Mouse (Mus musculus) heart, embryonic 13.5 days (tissue): ENCODE measurements at regions not wholly inside any gene's neighbourhood (a gene's known extent, or its start where the extent isn't known, plus 50 kb on each side); places are given as distances from the start of the nearest gene placed in this dataset.

Source experiments
- ATAC-seq: fragments of 200-750 bp; cut with Nextera tagmentation; 2 replicates; pipeline ENCODE4 v1.8.0; 2017; ENCODE audit warnings: moderate TSS enrichment; ENCODE audit not compliant: insufficient number of reproducible peaks, low FRiP score, low TSS enrichment; ENCODE audit errors: extremely low read depth
- H3K27ac ChIP-seq: fragments of 300-500 bp; sonication (generic); replicated peaks from 2 replicates; pipeline ENCODE4 v1.5.1; 2015; ENCODE audit warnings: moderate library complexity, mild to moderate bottlenecking, inconsistent platforms
- H3K27me3 ChIP-seq: fragments of 300-500 bp; sonication (generic); replicated peaks from 2 replicates; pipeline ENCODE4 v1.6.1; 2015; ENCODE audit warnings: mild to moderate bottlenecking, inconsistent platforms
- H3K36me3 ChIP-seq: fragments of 300-500 bp; sonication (generic); 2 replicates; pipeline ENCODE4 v1.6.1; 2015; ENCODE audit warnings: mild to moderate bottlenecking, inconsistent platforms
- H3K4me1 ChIP-seq: fragments of 300-500 bp; sonication (generic); 2 replicates; pipeline ENCODE4 v1.6.1; 2015; ENCODE audit warnings: inconsistent platforms
- H3K4me2 ChIP-seq: fragments of 300-500 bp; sonication (generic); 2 replicates; pipeline ENCODE4 v1.6.1; 2015; ENCODE audit warnings: inconsistent platforms, mild to moderate bottlenecking, moderate library complexity
- H3K4me3 ChIP-seq: fragments of 300-500 bp; sonication (generic); 2 replicates; pipeline ENCODE4 v1.5.1; 2015; ENCODE audit warnings: moderate library complexity, mild to moderate bottlenecking, inconsistent platforms
- H3K9ac ChIP-seq: fragments of 300-500 bp; sonication (generic); 2 replicates; pipeline ENCODE4 v1.6.1; 2015; ENCODE audit warnings: inconsistent platforms, mild to moderate bottlenecking, moderate library complexity
- H3K9me3 ChIP-seq: fragments of 300-500 bp; sonication (generic); 2 replicates; pipeline ENCODE4 v1.6.1; 2016; ENCODE audit warnings: inconsistent platforms
- WGBS: fragments of 180-500 bp; shearing (Covaris S2); methylation state at CpG from one replicate; pipeline ENCODE4 v1.1.7; 2015; ENCODE audit warnings: mixed read lengths; 5-methylcytosine and 5-hydroxymethylcytosine counted together

DNA sequence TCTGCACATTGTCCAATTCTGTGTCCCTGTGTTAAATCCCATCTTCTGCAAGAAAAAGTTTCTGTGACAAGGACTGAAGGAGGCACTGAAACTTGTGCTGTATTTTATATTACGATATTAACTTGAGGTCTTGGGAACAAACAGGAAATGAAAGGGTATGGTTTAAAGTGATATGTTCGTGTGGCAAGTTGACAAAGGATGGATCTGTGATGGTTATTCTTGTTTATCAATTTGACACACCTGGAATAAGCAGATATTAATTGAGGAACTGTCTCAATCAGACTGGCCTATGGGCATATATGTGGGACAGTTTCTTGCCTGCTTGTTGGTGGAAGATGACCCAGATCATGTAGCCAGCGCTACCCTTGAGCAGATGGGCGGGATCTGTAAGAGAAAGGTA is 537.9 kb upstream of the Dmac1 start:
- Histone ChIP-seq H3K27me3 (no peaks in the 10 kb centered on the region), H3K4me3 (no peak overlapping the region), H3K4me1 (peaks cover 6% of the 10 kb centered on the region; the same call in 1 of the 2 replicates), H3K9ac (no peak overlapping the region), H3K9me3 (no peaks in the 10 kb centered on the region), H3K36me3 (no peaks in the 10 kb centered on the region), H3K4me2 (no peak overlapping the region), H3K27ac (no peak overlapping the region)
- 78% methylated on average over 4 of the region's 4 CpGs for WGBS
- no peak for ATAC-seq

GRCm38 (mm10) chr4:75812266-75812665 is 534.2 kb upstream of the Dmac1 start:
- Histone ChIP-seq H3K4me2 (no peak overlapping the region), H3K9ac (no peak overlapping the region), H3K4me1 (no peaks in the 10 kb centered on the region), H3K36me3 (no peaks in the 10 kb centered on the region), H3K27me3 (no peaks in the 10 kb centered on the region), H3K4me3 (no peak overlapping the region), H3K27ac (no peak overlapping the region), H3K9me3 (no peaks in the 10 kb centered on the region)
- WGBS: 71% methylated on average over 2 of the region's 2 CpGs
- ATAC-seq: no peak

- H3K9ac ChIP-seq: no peak overlapping the region
- no peaks in the 10 kb centered on the region for H3K27me3 ChIP-seq
- H3K4me2 ChIP-seq: no peak overlapping the region
- no peaks in the 10 kb centered on the region for H3K4me1 ChIP-seq
- no peak for ATAC-seq
- H3K27ac ChIP-seq: no peak overlapping the region
- 50% methylated on average over 4 of the region's 4 CpGs for WGBS
- H3K36me3 ChIP-seq: no peaks in the 10 kb centered on the region
- H3K4me3 ChIP-seq: no peak overlapping the region
- H3K9me3 ChIP-seq: no peaks in the 10 kb centered on the region
These were observed 523.8 kb upstream of the Dmac1 start for GRCm38 (mm10) chr4:75801870-75802269.

DNA sequence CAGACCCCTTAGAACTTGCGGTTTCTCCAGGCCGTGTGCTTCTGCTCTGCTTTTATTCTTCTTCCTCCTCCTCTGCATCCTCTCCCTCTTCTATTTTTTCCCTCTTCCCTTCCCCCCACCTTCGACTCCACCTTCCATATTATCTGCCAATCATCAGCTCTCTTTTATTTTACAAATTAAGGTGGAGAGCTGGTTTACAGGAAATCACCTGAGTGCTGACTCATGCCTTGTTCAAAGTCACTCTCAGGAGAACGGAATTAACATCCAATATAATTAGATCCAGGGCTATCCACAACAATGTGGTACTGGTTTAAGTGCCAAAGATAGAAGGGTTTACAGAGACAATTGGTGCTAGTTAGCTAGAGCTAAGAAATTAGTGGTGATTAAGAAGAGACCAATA is 523.1 kb upstream of the Dmac1 start:
- Histone ChIP-seq H3K9ac (no peak overlapping the region), H3K36me3 (no peaks in the 10 kb centered on the region), H3K4me2 (no peak overlapping the region), H3K4me3 (no peak overlapping the region), H3K27me3 (no peaks in the 10 kb centered on the region), H3K9me3 (no peaks in the 10 kb centered on the region), H3K27ac (no peak overlapping the region), H3K4me1 (no peaks in the 10 kb centered on the region)
- ATAC-seq: no peak
- WGBS: 82% methylated on average over 4 of the region's 4 CpGs

- Histone ChIP-seq H3K9ac (no peak overlapping the region), H3K4me3 (no peak overlapping the region), H3K27ac (no peak overlapping the region), H3K36me3 (no peaks in the 10 kb centered on the region), H3K4me1 (no peaks in the 10 kb centered on the region), H3K27me3 (no peaks in the 10 kb centered on the region), H3K9me3 (no peaks in the 10 kb centered on the region), H3K4me2 (no peak overlapping the region)
- no peak for ATAC-seq
These were observed 513.7 kb upstream of the Dmac1 start for GRCm38 (mm10) chr4:75791789-75792188.

DNA sequence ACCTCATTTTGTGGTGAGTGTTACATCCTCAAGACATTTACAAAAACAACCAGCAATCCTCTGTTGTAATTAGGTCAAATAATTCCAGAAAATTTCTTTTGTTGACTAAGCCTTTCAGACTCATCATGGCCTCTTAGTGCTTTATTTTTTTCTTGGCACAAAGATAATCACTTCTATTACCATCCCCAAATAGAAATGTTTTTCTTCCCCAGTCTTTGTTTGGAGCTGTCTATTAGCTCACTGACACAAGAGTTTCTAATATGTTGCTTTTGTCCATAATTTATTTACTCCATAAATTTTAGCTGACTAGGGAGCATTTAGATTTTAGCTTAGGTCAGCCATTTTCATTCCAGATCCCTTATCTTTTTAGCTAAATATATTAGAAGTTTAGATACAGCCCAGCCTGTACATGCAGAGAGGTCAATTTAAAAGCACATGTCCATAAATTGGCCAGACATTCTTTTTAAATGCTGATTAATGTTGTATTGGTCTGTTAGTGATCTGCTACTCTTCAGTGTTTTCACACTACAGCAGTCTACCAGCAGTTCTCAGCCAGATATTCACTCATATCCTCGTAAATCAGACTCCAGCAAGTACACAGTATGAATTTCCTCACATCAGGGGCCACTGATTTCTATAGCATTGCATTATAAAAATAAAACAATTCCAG is 513.0 kb upstream of the Dmac1 start:
- H3K9me3 ChIP-seq: no peaks in the 10 kb centered on the region
- no peak overlapping the region for H3K4me2 ChIP-seq
- H3K27ac ChIP-seq: no peak overlapping the region

DNA sequence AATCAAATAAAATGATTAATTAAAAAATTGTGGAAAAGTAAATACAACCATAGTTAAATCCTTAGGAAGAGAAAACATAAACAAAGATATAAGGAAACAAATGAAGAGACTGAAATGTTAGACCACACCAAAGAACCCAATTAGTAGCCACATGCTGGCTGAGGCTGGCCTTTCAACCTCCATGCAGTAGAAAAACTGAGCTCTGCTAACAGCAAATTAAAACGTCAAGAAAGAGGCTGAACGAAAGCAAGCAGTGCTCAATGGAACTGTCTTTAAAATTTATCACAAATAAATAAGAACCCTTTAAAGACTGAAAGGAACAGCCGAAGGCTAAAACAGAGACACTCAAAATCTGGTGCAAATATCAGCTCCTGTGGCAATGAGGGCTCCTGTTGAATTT is 509.3 kb upstream of the Dmac1 start:
- H3K9ac ChIP-seq: no peak overlapping the region
- 63% methylated on average over 3 of the region's 3 CpGs for WGBS
- ATAC-seq: no peak

More for the DNA sequence above, 513.0 kb upstream of the Dmac1 start:
- ATAC-seq: no peak
- Histone ChIP-seq H3K27me3 (no peaks in the 10 kb centered on the region), H3K36me3 (no peaks in the 10 kb centered on the region), H3K4me1 (no peaks in the 10 kb centered on the region), H3K4me3 (no peak overlapping the region), H3K9ac (no peak overlapping the region)
- WGBS: 62% methylated on average over 1 of the region's 1 CpGs

DNA sequence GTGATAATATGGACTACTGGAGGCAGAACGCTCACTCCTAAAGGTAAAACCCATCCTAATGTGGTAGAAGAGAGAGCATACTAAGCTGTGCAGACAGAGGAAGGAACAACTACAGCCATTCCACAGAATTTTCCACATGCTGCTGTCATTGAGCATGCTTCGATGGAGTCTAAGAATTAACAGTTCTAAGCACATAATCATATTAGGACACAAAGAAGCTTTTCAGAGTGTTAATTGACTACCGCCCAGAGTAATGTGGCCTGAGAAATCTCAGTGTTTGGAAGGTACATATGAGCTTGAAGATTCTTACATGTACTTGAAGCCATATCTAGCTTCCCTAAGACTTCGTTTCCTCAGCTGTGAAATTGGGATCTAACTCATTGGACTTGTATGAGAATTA is 508.3 kb upstream of the Dmac1 start:
- no peaks in the 10 kb centered on the region for H3K9me3 ChIP-seq
- H3K36me3 ChIP-seq: no peaks in the 10 kb centered on the region
- no peak for ATAC-seq
- no peak overlapping the region for H3K4me2 ChIP-seq
- no peaks in the 10 kb centered on the region for H3K27me3 ChIP-seq
- no peak overlapping the region for H3K27ac ChIP-seq
- no peak overlapping the region for H3K9ac ChIP-seq
- H3K4me1 ChIP-seq: no peaks in the 10 kb centered on the region
- H3K4me3 ChIP-seq: no peak overlapping the region
- WGBS: 85% methylated on average over 4 of the region's 4 CpGs

More for the DNA sequence above, 509.3 kb upstream of the Dmac1 start:
- Histone ChIP-seq H3K4me2 (no peak overlapping the region), H3K27ac (no peak overlapping the region), H3K27me3 (no peaks in the 10 kb centered on the region), H3K4me3 (no peak overlapping the region), H3K9me3 (no peaks in the 10 kb centered on the region), H3K4me1 (no peaks in the 10 kb centered on the region), H3K36me3 (no peaks in the 10 kb centered on the region)

DNA sequence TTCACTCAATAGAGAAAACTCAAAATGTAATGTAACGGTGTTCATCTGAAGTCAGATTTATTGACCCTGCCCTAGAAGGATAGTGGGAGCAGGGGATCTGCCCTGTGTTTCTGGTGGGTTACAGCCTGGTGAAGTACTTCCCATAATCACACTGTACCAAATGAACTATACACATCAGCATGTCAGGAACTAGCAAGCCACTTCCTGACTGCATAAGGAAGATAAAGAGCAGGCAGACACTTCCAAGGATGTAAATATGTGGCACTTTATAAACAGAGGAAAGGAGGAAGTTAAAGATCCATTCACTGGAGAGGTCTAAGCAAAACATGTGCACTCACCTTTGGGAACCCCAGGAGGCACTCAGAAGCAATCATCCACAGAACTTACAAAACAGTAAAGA is 501.4 kb upstream of the Dmac1 start:
- H3K4me1 ChIP-seq: no peaks in the 10 kb centered on the region
- H3K4me3 ChIP-seq: no peak overlapping the region
- H3K27ac ChIP-seq: no peak overlapping the region
- H3K4me2 ChIP-seq: no peak overlapping the region
- 76% methylated on average over 1 of the region's 1 CpGs for WGBS
- ATAC-seq: no peak
- no peaks in the 10 kb centered on the region for H3K9me3 ChIP-seq
- no peaks in the 10 kb centered on the region for H3K27me3 ChIP-seq
- no peaks in the 10 kb centered on the region for H3K36me3 ChIP-seq
- H3K9ac ChIP-seq: no peak overlapping the region

DNA sequence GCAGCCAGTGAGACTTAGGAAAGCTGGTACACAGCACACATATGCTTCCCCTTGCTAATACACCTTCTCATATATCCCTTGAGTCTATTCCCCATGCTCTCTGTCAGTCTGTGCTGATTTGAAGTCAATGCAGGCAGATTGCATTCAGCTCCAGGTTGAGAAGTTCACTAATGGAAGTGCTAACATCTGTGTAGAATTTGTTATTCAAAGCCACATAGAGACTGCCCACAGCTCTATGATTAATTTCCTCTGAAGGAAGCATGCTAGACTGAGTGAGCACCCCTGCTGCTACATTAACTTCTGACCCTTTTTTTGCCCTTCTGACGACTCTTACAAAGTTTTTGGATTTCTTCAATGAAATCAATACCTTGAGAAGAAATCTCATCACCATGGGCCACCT is 486.0 kb upstream of the Dmac1 start:
- 28% methylated on average over 1 of the region's 1 CpGs for WGBS
- no peak overlapping the region for H3K4me3 ChIP-seq

GRCm38 (mm10) chr4:75744605-75745004 is 466.5 kb upstream of the Dmac1 start:
- no peaks in the 10 kb centered on the region for H3K36me3 ChIP-seq
- no peaks in the 10 kb centered on the region for H3K27me3 ChIP-seq
- no peak overlapping the region for H3K4me3 ChIP-seq
- no peak overlapping the region for H3K9ac ChIP-seq
- ATAC-seq: no peak
- 0 out of 2 replicates have a peak, but pooled peaks cover 8% of the 10 kb centered on the region for H3K4me1 ChIP-seq
- H3K9me3 ChIP-seq: no peaks in the 10 kb centered on the region
- H3K27ac ChIP-seq: no peak overlapping the region
- H3K4me2 ChIP-seq: no peak overlapping the region
- WGBS: 62% methylated on average over 6 of the region's 6 CpGs

More for the DNA sequence above, 486.0 kb upstream of the Dmac1 start:
- Histone ChIP-seq H3K4me1 (no peaks in the 10 kb centered on the region), H3K4me2 (no peak overlapping the region), H3K9ac (no peak overlapping the region), H3K9me3 (no peaks in the 10 kb centered on the region), H3K27ac (no peak overlapping the region), H3K27me3 (no peaks in the 10 kb centered on the region), H3K36me3 (no peaks in the 10 kb centered on the region)
- no peak for ATAC-seq

DNA sequence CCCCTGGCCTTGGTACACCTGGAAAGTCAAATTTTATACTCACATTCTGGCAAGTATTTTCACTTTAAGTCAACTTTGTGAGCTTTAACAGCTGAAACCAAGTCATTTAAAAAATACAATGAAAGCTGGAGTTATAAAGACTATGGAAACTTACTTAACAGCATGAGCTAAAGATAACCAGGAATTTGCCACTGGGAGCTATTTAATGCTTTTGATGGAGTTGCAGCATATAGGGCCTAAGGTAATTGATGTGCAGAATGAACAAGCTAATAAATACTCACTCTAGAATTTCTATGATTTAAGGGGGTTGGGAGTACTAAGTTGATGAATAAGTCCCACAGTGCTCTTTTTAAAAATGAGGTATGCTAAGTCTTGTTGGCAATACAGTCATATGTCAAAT is 463.5 kb upstream of the Dmac1 start:
- Histone ChIP-seq H3K9ac (no peak overlapping the region), H3K4me3 (no peak overlapping the region)
- no peak for ATAC-seq

More for the DNA sequence above, 463.5 kb upstream of the Dmac1 start:
- H3K4me1 ChIP-seq: 0 out of 2 replicates have a peak, but pooled peaks cover 8% of the 10 kb centered on the region
- no peak overlapping the region for H3K27ac ChIP-seq
- H3K36me3 ChIP-seq: no peaks in the 10 kb centered on the region
- H3K27me3 ChIP-seq: no peaks in the 10 kb centered on the region
- H3K9me3 ChIP-seq: no peaks in the 10 kb centered on the region
- no peak overlapping the region for H3K4me2 ChIP-seq
